Mouse (Mus musculus): ENCODE results near the gene Gm595.

Gm595 gene

GRCm38 (mm10) chrX:48877613-48878012, at the start of gene Gm595:
Gene Gm595 (minus strand): TSS chrX:48877713.
- no peak for DNase-seq (ENCODE audit: low spot score)

GRCm38 (mm10) chrX:48908421-48908820, 30.9 kb upstream of the Gm595 start:
- DNase-seq (ENCODE audit: low spot score), result no peak

- DNase-seq (ENCODE audit: low spot score), result no peak
Measured at GRCm38 (mm10) chrX:48903744-48904143, 26.2 kb upstream of the Gm595 start.

GRCm38 (mm10) chrX:48899555-48899954, 22.0 kb upstream of the Gm595 start:
- DNase-seq (ENCODE audit: low spot score), result no peak

- no peak for DNase-seq (ENCODE audit: low spot score)
Measured at GRCm38 (mm10) chrX:48896803-48897202, 19.3 kb upstream of the Gm595 start.

GRCm38 (mm10) chrX:48893946-48894345, 16.4 kb upstream of the Gm595 start:
- DNase-seq (ENCODE audit: low spot score), result no peak

- DNase-seq (ENCODE audit: low spot score), result no peak
Measured at GRCm38 (mm10) chrX:48890259-48890658, 12.7 kb upstream of the Gm595 start.

GRCm38 (mm10) chrX:48884615-48885014, 7.1 kb upstream of the Gm595 start:
- no peak for DNase-seq (ENCODE audit: low spot score)

Measured in ovary, postnatal 36 days (tissue).